Mouse (Mus musculus) 3T3-L1 (cell line): ENCODE measurements around the gene H2al2a.

Experiments used
- DNase-seq: peaks from one replicate; pipeline ENCODE4 v3.0.0-alpha.2; 2015; ENCODE audit warnings: low read depth, low spot score

H2al2a gene

GRCm38 (mm10) chr2:17996858-17997257, at the start of gene H2al2a:
Gene H2al2a (minus strand): TSS chr2:17996958.
- DNase-seq, result no peak

- DNase-seq, result no peak
These were observed 49.4 kb upstream of the H2al2a start for GRCm38 (mm10) chr2:18046186-18046585.

- DNase-seq, result no peak
These were observed 49.0 kb upstream of the H2al2a start for GRCm38 (mm10) chr2:18045781-18046181.

- no peak for DNase-seq
These were observed 48.5 kb upstream of the H2al2a start for GRCm38 (mm10) chr2:18045143-18045780.

- DNase-seq, result no peak
These were observed 44.6 kb upstream of the H2al2a start for GRCm38 (mm10) chr2:18041199-18041885.

GRCm38 (mm10) chr2:18040347-18041160, 43.8 kb upstream of the H2al2a start:
- no peak for DNase-seq

GRCm38 (mm10) chr2:18039566-18040290, 43.0 kb upstream of the H2al2a start:
- no peak for DNase-seq

GRCm38 (mm10) chr2:18038895-18039371, 42.2 kb upstream of the H2al2a start:
- no peak for DNase-seq

GRCm38 (mm10) chr2:18038141-18038752, 41.5 kb upstream of the H2al2a start:
- no peak for DNase-seq

- DNase-seq, result no peak
These were observed 40.7 kb upstream of the H2al2a start, which contains the start of gene A930004D18Rik for GRCm38 (mm10) chr2:18037491-18037890. Gene A930004D18Rik (minus strand): TSS chr2:18037737.

GRCm38 (mm10) chr2:18034371-18035250, 37.9 kb upstream of the H2al2a start:
- no peak for DNase-seq

GRCm38 (mm10) chr2:18033166-18034108, 36.7 kb upstream of the H2al2a start:
- no peak for DNase-seq

GRCm38 (mm10) chr2:18032538-18032895, 35.8 kb upstream of the H2al2a start:
- DNase-seq, result no peak

- no peak for DNase-seq
These were observed 35.2 kb upstream of the H2al2a start for GRCm38 (mm10) chr2:18031831-18032537.

- DNase-seq, result no peak
These were observed 34.6 kb upstream of the H2al2a start for GRCm38 (mm10) chr2:18031271-18031821.

GRCm38 (mm10) chr2:18030581-18030980, 33.8 kb upstream of the H2al2a start:
- no peak for DNase-seq

- DNase-seq, result no peak
These were observed 32.9 kb upstream of the H2al2a start for GRCm38 (mm10) chr2:18029656-18030055.
